Mouse (Mus musculus) limb, embryonic 12.5 days (tissue): ENCODE results near the gene Snrpd2. TPM values are rescaled to one million over a fixed set of nuclear protein-coding genes. Genes with fewer than 3 reads are reported as not detected.
A peak's percentile ranks its signal among the peaks of the same experiment; 100 is the strongest.
"Not testable (repeated sequence)": the region's sequence is repeated elsewhere in the genome, so short reads cannot be mapped to it uniquely, and the experiment has no call there.

Source experiments
- ATAC-seq: fragments of 200-750 bp; cut with Nextera tagmentation; 2 replicates; pipeline ENCODE4 v1.8.0; 2017; ENCODE audit warnings: low read depth, moderate TSS enrichment; ENCODE audit not compliant: insufficient number of reproducible peaks, insufficient read depth, low FRiP score, low TSS enrichment
- H3K27ac ChIP-seq: fragments of 300-500 bp; sonication (generic); 2 replicates; pipeline ENCODE4 v1.5.1; 2016; ENCODE audit warnings: mild to moderate bottlenecking, moderate library complexity
- H3K27me3 ChIP-seq: fragments of 300-500 bp; sonication (generic); 2 replicates; pipeline ENCODE4 v1.6.1; 2016; ENCODE audit warnings: mild to moderate bottlenecking, moderate library complexity
- H3K36me3 ChIP-seq: fragments of 300-500 bp; sonication (generic); 2 replicates; pipeline ENCODE4 v1.6.1; 2016; ENCODE audit warnings: mild to moderate bottlenecking, moderate library complexity
- H3K4me1 ChIP-seq: fragments of 300-500 bp; sonication (generic); replicated peaks from 2 replicates; pipeline ENCODE4 v1.6.1; 2016
- H3K4me2 ChIP-seq: fragments of 300-500 bp; sonication (generic); 2 replicates; pipeline ENCODE4 v1.6.1; 2016; ENCODE audit warnings: mild to moderate bottlenecking, moderate library complexity
- H3K4me3 ChIP-seq: fragments of 300-500 bp; sonication (generic); replicated peaks from 2 replicates; pipeline ENCODE4 v1.5.1; 2016; ENCODE audit warnings: mild to moderate bottlenecking
- H3K9ac ChIP-seq: fragments of 300-500 bp; sonication (generic); replicated peaks from 2 replicates; pipeline ENCODE4 v1.6.1; 2016; ENCODE audit warnings: mild to moderate bottlenecking, moderate library complexity
- H3K9me3 ChIP-seq: fragments of 300-500 bp; sonication (generic); 2 replicates; pipeline ENCODE4 v1.6.1; 2016; ENCODE audit warnings: mild to moderate bottlenecking, moderate library complexity
- WGBS: fragments of 180-500 bp; shearing (Covaris S2); methylation state at CpG from one replicate; pipeline ENCODE4 v1.1.7; 2016; 5-methylcytosine and 5-hydroxymethylcytosine counted together
- polyA plus RNA-seq: library from polyadenylated mRNA; unstranded; fragments of >200 nt; fragmentation: Nextera tagmentation; extraction: Ambion mirVana; gene quantifications from 2 replicates; pipeline ENCODE4 v1.2.1, GENCODE M21; 2016

The Snrpd2 gene
- polyA plus RNA-seq, 1 experiment from 2014 or later: 170 TPM

DNA sequence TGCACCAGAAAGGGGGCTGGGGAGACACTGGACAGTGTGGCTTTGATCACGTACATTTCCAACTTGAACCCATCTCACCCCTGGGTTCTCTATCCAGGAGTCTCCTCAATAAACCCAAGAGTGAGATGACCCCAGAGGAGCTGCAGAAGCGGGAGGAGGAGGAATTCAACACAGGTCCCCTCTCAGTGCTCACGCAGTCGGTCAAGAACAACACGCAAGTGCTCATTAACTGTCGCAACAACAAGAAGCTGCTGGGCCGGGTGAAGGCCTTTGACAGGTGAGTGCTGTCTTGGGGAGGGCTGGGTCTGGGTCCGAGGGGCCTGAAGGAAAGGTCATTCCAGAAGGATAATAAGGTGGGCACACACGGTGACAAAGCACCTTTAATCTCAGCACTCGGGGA, 1.6 kb downstream of the Snrpd2 start:
- 90% methylated on average over 10 of the region's 10 CpGs for WGBS

DNA sequence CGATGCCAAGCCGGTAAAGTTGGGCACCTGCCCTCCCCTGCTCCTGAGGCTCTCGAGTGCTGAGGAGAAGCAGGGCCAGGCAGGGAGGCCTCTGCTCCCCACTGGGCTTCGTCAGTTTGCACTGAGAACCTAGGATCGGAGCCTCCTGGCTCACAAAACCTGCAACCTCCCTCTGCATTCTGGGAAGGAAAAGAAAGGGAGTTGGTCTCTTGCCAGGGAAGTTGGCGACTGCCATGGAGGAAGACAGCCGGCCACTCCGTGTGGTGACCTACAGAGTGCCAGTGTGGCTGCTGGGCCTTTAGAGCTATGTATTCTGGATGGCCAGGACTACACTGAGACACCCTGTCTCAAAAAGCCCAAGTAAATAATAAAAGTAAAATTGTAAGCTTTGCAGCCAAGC, 5.3 kb downstream of the Snrpd2 start:
- Histone ChIP-seq H3K4me2 (no peak overlapping the region), H3K9me3 (no peaks in the 10 kb centered on the region), H3K36me3 (peaks cover 45% of the 10 kb centered on the region), H3K27ac (no peak overlapping the region), H3K9ac (no peak overlapping the region), H3K27me3 (peaks cover 16% of the 10 kb centered on the region), H3K4me1 (peaks cover 15% of the 10 kb centered on the region), H3K4me3 (no peak overlapping the region)
- no peak for ATAC-seq
- 82% methylated on average over 8 of the region's 8 CpGs for WGBS

More for the DNA sequence above, 1.6 kb downstream of the Snrpd2 start:
- Histone ChIP-seq H3K9ac (0 out of 2 replicates have a peak overlapping the region, but pooled peaks have one; percentile 74), H3K4me3 (peak overlapping the region; percentile 69; the same call in 1 of the 2 replicates), H3K4me1 (peaks cover 16% of the 10 kb centered on the region), H3K4me2 (peak overlapping the region; percentile 86; the same call in 1 of the 2 replicates), H3K36me3 (peaks cover 53% of the 10 kb centered on the region)
- ATAC-seq, H3K9me3 ChIP-seq, H3K27me3 ChIP-seq, H3K27ac ChIP-seq: not testable (repeated sequence)

DNA sequence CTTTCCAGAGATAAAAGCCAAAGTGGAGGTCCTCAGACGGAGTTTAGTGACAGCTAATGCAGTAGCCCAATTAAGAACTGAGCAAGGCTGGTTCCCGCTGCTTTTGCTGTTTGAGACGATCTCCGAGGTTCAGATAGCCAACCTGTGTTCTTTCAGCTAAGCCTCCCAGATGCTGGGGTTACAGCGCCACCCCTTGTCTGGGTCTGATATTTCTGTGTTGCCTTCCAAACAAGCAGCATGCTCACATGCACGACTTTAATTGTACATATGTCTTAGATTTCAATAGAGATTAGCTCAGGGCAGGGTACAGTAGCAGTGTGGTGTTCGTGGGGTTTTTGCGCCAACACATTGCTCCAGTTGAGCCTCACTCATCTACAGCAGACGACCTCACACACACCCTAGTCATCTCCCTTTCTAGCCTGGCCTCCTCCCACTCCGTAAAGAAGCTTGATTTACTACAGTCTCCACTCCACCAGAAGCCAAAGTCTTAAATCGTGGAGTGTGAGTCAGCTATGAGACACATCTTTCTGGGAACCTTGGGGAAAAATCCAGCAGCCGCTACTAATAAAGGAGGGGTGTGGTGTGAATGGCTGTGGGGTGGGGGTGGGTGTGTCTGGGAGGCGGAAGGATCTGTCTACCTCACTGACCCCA, 6.4 kb downstream of the Snrpd2 start:
- Histone ChIP-seq H3K36me3 (peaks cover 45% of the 10 kb centered on the region), H3K27ac (no peak overlapping the region), H3K9ac (no peak overlapping the region), H3K27me3 (peaks cover 28% of the 10 kb centered on the region), H3K4me1 (peaks cover 16% of the 10 kb centered on the region), H3K9me3 (no peaks in the 10 kb centered on the region), H3K4me2 (no peak overlapping the region), H3K4me3 (no peak overlapping the region)
- 39% methylated on average over 13 of the region's 13 CpGs for WGBS
- no peak for ATAC-seq

DNA sequence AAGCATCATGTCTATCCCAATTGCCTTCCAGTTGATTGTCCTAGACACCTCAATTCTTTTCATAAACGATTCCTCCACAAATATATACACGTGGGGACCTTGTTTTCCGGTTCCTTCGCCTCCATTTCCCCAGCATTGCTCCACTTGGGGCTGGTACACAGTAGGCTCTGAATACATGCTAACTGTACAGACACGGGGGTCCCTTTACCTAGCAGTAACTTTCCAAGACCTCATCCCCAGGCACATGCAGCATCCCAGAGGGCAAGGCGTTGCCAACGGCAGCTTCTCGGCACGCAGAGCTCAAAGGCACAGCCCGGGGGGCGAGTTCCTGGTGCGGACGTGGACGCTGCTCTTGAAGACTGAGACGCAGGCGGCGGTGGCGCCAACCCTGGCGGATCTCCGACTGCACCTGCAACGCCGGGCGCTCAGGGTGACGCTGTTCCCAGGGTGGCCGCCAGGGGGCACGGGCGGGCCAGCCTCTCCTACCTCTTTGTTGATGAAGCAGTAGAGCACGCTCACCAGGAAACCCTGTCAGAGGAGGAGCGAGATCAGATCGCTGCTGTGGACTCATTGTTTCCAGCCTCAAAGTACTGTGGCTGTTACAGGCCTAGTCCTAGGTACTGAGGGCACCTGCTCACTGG, 7.8 kb downstream of the Snrpd2 start:
- Histone ChIP-seq H3K4me3 (0 out of 2 replicates have a peak overlapping the region, but pooled peaks have one; percentile 15), H3K27ac (no peak overlapping the region), H3K9me3 (no peaks in the 10 kb centered on the region), H3K36me3 (peaks cover 32% of the 10 kb centered on the region), H3K4me1 (peaks cover 16% of the 10 kb centered on the region), H3K4me2 (peak overlapping the region; percentile 41), H3K27me3 (peaks cover 38% of the 10 kb centered on the region), H3K9ac (peak overlapping the region; percentile 40; the same call in 1 of the 2 replicates)
- 6% methylated on average over 30 of the region's 30 CpGs for WGBS
- peak; percentile 62; the same call in 1 of the 2 replicates for ATAC-seq

DNA sequence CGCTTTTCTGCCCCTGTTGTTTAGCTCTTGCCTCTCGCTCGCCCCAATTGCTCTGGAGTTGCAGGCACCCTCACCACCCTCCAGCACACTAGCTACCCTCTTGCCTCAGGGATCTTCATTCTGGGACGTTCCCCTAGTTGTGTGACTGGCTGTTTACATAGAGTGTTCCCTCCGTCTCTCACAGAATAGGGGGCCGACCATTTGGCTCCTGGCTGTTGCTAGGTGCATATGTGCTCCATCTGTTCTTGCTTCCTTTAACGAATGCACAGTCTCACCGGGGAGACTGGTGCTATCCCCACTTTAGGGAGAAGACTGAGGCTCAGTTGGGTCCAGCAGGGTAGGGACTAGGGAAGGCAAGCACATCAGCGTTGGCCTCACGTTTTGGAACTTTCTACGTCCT, 9.1 kb downstream of the Snrpd2 start:
- Histone ChIP-seq H3K4me1 (peaks cover 19% of the 10 kb centered on the region), H3K27me3 (peaks cover 50% of the 10 kb centered on the region), H3K4me2 (no peak overlapping the region), H3K9me3 (no peaks in the 10 kb centered on the region), H3K9ac (no peak overlapping the region), H3K36me3 (peaks cover 19% of the 10 kb centered on the region), H3K27ac (no peak overlapping the region), H3K4me3 (no peak overlapping the region)
- no peak for ATAC-seq
- 49% methylated on average over 11 of the region's 11 CpGs for WGBS

DNA sequence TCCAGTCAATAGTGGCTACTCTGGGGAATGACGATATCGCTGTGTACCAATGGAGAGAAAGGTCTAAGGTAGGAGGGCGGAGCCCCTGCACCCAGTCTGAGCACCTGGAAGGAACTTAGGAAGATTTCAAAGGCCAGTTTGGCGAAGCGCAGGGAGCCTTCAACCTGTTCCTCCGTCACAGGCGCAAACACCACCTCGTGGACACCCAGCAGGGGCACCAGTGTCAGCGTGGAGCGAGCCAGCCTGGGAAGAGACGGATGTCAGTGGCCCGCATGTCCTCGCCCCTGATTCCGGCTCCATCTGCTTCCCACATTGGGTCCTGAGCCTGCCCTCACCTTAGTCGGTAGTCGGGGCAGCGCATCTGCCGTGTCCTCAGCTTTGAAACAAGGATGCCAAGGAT, 9.9 kb downstream of the Snrpd2 start:
- Histone ChIP-seq H3K4me3 (peak overlapping the region; percentile 42; the same call in 1 of the 2 replicates), H3K4me2 (peak overlapping the region; percentile 66), H3K27ac (no peak overlapping the region), H3K9me3 (no peaks in the 10 kb centered on the region), H3K4me1 (peaks cover 23% of the 10 kb centered on the region), H3K27me3 (peaks cover 58% of the 10 kb centered on the region), H3K36me3 (peaks cover 11% of the 10 kb centered on the region), H3K9ac (peak overlapping the region; percentile 31; the same call in 1 of the 2 replicates)
- ATAC-seq: no peak
- 11% methylated on average over 18 of the region's 18 CpGs for WGBS

DNA sequence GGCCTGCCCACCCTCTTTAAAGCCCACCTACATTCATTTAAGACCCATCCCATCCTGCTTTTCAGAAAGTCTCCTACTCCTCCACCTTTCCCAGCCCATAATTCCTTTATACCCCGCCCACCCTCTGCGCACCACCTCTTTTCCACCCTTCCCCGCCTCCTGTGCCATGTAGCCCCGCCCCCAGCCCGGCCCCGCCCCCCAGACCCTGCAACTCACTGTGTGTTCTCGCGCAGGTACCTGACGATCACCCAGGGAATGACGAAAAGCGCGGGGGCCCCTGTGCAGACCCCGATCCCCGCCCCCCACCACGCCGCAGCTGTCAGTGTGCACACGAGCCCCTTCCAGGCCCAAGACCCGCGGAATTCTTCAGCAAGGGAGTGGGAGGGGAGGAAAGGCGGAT, 10.6 kb downstream of the Snrpd2 start:
- H3K4me3 ChIP-seq: peak overlapping the region; percentile 42
- no peaks in the 10 kb centered on the region for H3K9me3 ChIP-seq
- no peak overlapping the region for H3K27ac ChIP-seq
- no peak overlapping the region; the same call in 1 of the 2 replicates for H3K9ac ChIP-seq
- no peak for ATAC-seq
- 2% methylated on average over 20 of the region's 20 CpGs for WGBS
- H3K27me3 ChIP-seq: peaks cover 65% of the 10 kb centered on the region
- peak overlapping the region; percentile 66 for H3K4me2 ChIP-seq
- peaks cover 5% of the 10 kb centered on the region for H3K36me3 ChIP-seq
- H3K4me1 ChIP-seq: peaks cover 30% of the 10 kb centered on the region

DNA sequence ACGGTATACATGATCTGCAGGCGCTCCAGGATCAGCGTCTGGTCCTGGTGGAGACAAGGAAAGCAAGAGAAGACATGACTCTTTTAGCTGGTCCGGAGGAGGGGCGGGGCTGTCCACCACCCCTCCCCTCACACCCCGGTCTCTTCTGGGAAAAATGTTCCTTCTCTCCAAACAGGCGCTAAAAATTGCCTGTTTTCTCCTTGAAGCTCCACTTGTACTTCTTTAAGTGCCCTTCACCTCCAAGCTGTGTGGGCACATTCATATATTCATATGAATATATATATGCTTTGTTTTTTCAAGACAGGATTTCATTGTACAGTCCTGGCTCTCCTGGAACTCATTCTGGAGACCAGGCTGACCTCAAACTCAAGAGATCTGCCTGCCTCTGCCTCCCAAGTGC, 13.4 kb downstream of the Snrpd2 start:
- no peak for ATAC-seq
- no peak overlapping the region for H3K4me2 ChIP-seq
- no peak overlapping the region for H3K9ac ChIP-seq
- no peaks in the 10 kb centered on the region for H3K36me3 ChIP-seq
- H3K27ac ChIP-seq: no peak overlapping the region
- peaks cover 35% of the 10 kb centered on the region for H3K4me1 ChIP-seq
- peaks cover 82% of the 10 kb centered on the region for H3K27me3 ChIP-seq
- H3K9me3 ChIP-seq: no peaks in the 10 kb centered on the region
- no peak overlapping the region for H3K4me3 ChIP-seq
- WGBS: 75% methylated on average over 7 of the region's 7 CpGs

DNA sequence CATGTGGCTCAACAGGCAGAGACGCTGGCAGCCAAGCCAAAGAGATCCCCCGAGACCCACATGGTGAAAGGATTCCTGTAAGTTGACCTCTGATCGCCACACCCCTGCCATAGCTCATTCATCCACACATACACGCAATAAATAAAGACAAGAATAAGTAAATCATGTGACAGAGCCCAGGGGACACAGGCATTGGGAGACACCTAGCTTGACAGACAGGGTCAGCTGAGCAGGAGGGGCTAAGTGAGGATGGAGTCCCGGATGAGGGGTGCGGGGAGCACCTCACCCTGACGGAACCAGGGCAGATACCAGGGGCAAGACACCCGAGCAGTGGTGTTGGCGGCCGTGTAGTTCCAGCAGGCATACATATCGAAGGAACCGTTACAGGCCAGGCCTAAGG, 14.2 kb downstream of the Snrpd2 start:
- no peak; the same call in none of the 2 replicates for ATAC-seq
- Histone ChIP-seq H3K4me2 (peak overlapping the region; percentile 37), H3K27me3 (peaks cover 81% of the 10 kb centered on the region), H3K4me1 (peaks cover 35% of the 10 kb centered on the region), H3K9me3 (no peaks in the 10 kb centered on the region), H3K36me3 (no peaks in the 10 kb centered on the region), H3K4me3 (peak overlapping the region; percentile 19), H3K27ac (no peak overlapping the region), H3K9ac (no peak overlapping the region)
- 26% methylated on average over 12 of the region's 12 CpGs for WGBS

DNA sequence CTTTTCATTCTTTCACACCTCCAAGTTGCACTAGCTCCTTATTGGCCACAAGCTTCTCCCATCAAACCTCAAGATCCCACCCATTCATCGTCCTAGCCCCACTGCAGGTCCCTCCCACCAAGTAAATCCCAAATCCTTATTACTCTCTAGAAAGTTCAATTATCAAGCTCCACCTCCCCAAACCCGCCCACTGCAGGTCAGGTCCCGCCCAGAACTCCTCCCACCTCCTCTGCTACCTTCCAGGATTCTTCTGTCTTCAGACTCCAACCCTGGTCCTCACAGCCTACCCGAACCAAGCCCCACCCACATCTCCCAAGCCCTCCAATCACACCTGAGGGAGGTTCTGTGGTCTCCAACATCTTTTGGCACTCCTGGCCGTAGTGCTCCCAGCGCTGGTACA, 14.7 kb downstream of the Snrpd2 start:
- no peak overlapping the region for H3K27ac ChIP-seq
- no peaks in the 10 kb centered on the region for H3K9me3 ChIP-seq
- H3K4me2 ChIP-seq: peak overlapping the region; percentile 37
- no peak overlapping the region for H3K9ac ChIP-seq
- H3K4me1 ChIP-seq: peaks cover 35% of the 10 kb centered on the region
- H3K27me3 ChIP-seq: peaks cover 77% of the 10 kb centered on the region
- 0% methylated on average over 6 of the region's 6 CpGs for WGBS
- H3K36me3 ChIP-seq: no peaks in the 10 kb centered on the region
- ATAC-seq: peak; percentile 75
- peak overlapping the region; percentile 19 for H3K4me3 ChIP-seq

DNA sequence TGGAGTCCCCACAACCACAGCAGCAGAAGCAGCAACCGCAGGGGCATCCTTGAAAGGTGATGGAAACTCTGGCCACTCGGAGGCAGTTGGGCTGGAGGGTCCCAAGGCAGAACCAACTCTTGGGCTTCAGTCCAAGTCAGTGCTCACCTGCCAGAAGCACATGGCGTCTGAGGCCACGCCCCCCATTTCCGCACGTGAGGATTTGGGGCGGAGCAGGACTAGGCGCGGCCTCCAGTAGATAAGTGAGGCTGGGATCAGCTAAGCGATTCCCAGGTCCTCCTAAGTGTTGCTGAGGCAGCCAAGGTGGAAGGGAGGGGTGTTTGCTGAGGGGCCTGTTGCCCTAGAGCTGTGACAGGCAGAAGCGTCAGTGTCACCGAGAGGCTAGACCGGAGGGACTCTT, 15.5 kb downstream of the Snrpd2 start:
- no peak for ATAC-seq
- Histone ChIP-seq H3K27me3 (peaks cover 71% of the 10 kb centered on the region), H3K4me1 (peaks cover 29% of the 10 kb centered on the region), H3K9ac (no peak overlapping the region), H3K27ac (no peak overlapping the region), H3K9me3 (no peaks in the 10 kb centered on the region), H3K36me3 (no peaks in the 10 kb centered on the region), H3K4me3 (peak overlapping the region; percentile 19; the same call in 1 of the 2 replicates), H3K4me2 (peak overlapping the region; percentile 37)
- 3% methylated on average over 13 of the region's 13 CpGs for WGBS
